Mouse (Mus musculus) limb, embryonic 14.5 days (tissue): ENCODE data around the gene Tnfrsf14. TPM values are rescaled to one million over a fixed set of nuclear protein-coding genes. Genes with fewer than 3 reads are reported as not detected.

Experiments used
- ATAC-seq: fragments of 200-750 bp; cut with Nextera tagmentation; 2 replicates; pipeline ENCODE4 v1.8.0; 2017; ENCODE audit warnings: low read depth, moderate number of reproducible peaks, moderate TSS enrichment; ENCODE audit not compliant: low FRiP score
- DNase-seq: peaks from one replicate; pipeline ENCODE4 v3.0.0-alpha.2; 2015; ENCODE audit warnings: low spot score
- H3K27ac ChIP-seq: fragments of 300-500 bp; sonication (generic); replicated peaks from 2 replicates; pipeline ENCODE4 v1.5.1; 2014; ENCODE audit warnings: low read depth, mild to moderate bottlenecking, low read length, moderate library complexity, mixed read lengths
- H3K27me3 ChIP-seq: fragments of 300-500 bp; sonication (generic); 2 replicates; pipeline ENCODE4 v1.6.1; 2014; ENCODE audit warnings: low read length, mixed read lengths; ENCODE audit not compliant: control insufficient read depth, insufficient read depth
- H3K36me3 ChIP-seq: fragments of 300-500 bp; sonication (generic); 2 replicates; pipeline ENCODE4 v1.6.1; 2014; ENCODE audit warnings: mild to moderate bottlenecking, low read length, moderate library complexity, mixed read lengths; ENCODE audit not compliant: control insufficient read depth, insufficient read depth
- H3K4me1 ChIP-seq: fragments of 300-500 bp; sonication (generic); 2 replicates; pipeline ENCODE4 v1.6.1; 2014; ENCODE audit warnings: antibody characterized with exemption, low read length, mixed read lengths; ENCODE audit not compliant: control insufficient read depth, insufficient read depth
- H3K4me2 ChIP-seq: fragments of 300-500 bp; sonication (generic); replicated peaks from 2 replicates; pipeline ENCODE4 v1.6.1; 2014; ENCODE audit warnings: low read depth, mild to moderate bottlenecking, low read length, moderate library complexity; ENCODE audit not compliant: severe bottlenecking
- H3K4me3 ChIP-seq: fragments of 300-500 bp; sonication (generic); replicated peaks from 2 replicates; pipeline ENCODE4 v1.5.1; 2014; ENCODE audit warnings: low read length
- H3K9ac ChIP-seq: fragments of 300-500 bp; sonication (generic); 2 replicates; pipeline ENCODE4 v1.6.1; 2014; ENCODE audit warnings: mild to moderate bottlenecking, low read depth, low read length, moderate library complexity; ENCODE audit not compliant: severe bottlenecking
- H3K9me3 ChIP-seq: fragments of 300-500 bp; sonication (generic); 2 replicates; pipeline ENCODE4 v1.6.1; 2016; ENCODE audit warnings: low read length; ENCODE audit not compliant: control insufficient read depth
- POLR2A ChIP-seq: fragments of 200-500 bp; IDR thresholded peaks from 2 replicates; pipeline ENCODE4 v1.8.0; 2012; ENCODE audit warnings: inconsistent platforms, mild to moderate bottlenecking, moderate library complexity, borderline replicate concordance; ENCODE audit not compliant: insufficient read depth, insufficient read length; ENCODE audit errors: extremely low read depth
- WGBS: fragments of 180-500 bp; shearing (Covaris S2); extraction: QIAGEN DNeasy Blood & Tissue Kit; methylation state at CpG from one replicate; pipeline ENCODE4 v1.1.7; 2014; 5-methylcytosine and 5-hydroxymethylcytosine counted together
- polyA plus RNA-seq, 2 experiments: library from polyadenylated mRNA; depleted of rRNA in 1 of 2; stranded (reverse) in 1 of 2; unstranded in 1 of 2; fragments of >200 nt; fragmentation: Nextera tagmentation in 1 of 2; extraction: Ambion mirVana in 1 of 2; gene quantifications; 2 replicates each; pipeline versions ENCODE4 v1.2.1 to v1.2.3; 2012 to 2014

The Tnfrsf14 gene
- polyA plus RNA-seq, 2 experiments, result 0.99 to 5.8 TPM

DNA sequence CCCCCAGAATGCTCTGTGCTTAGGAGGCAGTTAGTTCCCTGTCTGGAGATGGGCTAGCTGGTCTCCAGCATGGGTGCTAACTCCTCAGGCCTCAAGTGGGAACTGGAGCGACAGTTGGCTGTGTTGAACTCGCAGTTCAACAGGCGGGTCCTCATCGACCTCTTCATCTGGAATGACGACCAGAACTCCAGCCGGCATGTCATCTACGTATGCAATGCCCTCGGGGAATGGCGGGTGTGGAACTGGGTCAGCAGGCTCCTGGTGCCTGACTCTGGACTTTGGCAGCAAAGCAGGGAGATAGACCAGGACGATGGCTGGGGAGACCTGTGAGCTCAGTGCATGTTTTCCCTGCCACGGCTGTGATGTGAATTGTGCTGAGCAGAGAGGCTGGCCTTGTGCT, 42.9 kb downstream of the Tnfrsf14 start:
- H3K4me2 ChIP-seq, result no peak overlapping the region

DNA sequence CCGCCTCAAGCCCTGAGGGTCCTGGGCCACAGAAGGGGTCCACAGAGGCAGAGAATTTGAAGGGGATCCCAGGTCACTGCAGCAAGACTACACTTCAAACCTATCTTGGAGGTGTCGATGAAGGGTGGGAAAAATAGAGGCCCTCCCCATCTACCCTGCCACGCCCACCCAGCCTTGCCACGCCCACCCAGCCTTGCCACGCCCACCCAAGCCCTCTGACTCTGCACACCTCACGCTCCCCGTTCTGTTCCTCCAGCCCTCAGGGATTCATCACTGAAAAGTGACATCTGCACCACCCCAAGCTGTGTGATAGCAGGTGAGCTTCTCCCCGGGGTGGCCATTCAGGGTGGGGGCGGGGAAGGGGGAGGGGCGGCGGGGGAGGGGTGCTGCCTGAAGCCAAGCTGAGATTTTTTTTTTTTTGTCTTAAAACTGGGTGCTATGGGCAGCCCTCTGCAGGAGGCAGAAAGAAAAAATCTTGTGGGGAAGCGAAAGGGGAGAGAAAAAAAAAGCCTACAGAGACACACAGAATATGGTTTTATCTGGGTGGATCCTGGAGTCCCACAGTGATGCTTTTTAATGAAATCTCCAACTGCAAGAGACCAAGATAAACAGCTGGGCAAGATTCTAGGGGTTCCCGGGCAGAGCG, 46.2 kb downstream of the Tnfrsf14 start:
- WGBS, result 26% methylated on average over 13 of the region's 14 CpGs
- DNase-seq, result no peak

More for the DNA sequence above, 42.9 kb downstream of the Tnfrsf14 start:
- H3K27ac ChIP-seq, result no peak overlapping the region
- DNase-seq (no peak), ATAC-seq (no peak)
- no peaks in the 10 kb centered on the region for H3K9me3 ChIP-seq
- H3K4me3 ChIP-seq, result no peak overlapping the region
- no peaks in the 10 kb centered on the region for H3K36me3 ChIP-seq
- WGBS, result 69% methylated on average over 11 of the region's 11 CpGs
- H3K4me1 ChIP-seq, result no peaks in the 10 kb centered on the region
- H3K9ac ChIP-seq, result no peak overlapping the region
- no peaks in the 10 kb centered on the region for H3K27me3 ChIP-seq
- TF ChIP-seq POLR2A, result no peak

DNA sequence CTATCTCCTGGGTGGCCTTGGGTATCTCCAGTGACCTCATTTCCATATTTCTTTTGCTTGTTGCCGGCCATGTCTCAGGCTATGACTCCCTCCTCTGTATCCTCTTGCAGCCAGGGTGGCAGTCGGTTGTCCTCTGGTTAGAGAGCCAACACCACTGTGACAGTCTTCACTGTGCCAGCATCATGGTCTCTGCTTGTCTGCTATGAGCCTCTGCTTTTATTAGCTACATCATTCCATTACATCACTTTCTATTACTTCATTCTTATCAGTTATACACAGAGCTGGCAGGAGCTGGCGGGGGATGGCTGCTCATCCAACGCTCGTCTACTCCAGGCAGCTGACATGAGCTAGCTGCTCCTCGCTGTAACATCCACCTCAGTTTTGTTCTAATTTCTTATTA, 47.6 kb downstream of the Tnfrsf14 start:
- 82% methylated on average over 6 of the region's 6 CpGs for WGBS
- Histone ChIP-seq H3K9me3 (no peaks in the 10 kb centered on the region), H3K4me2 (no peak overlapping the region), H3K27ac (no peak overlapping the region), H3K4me1 (peaks cover 5% of the 10 kb centered on the region; the same call in 1 of the 2 replicates), H3K9ac (no peak overlapping the region), H3K27me3 (no peaks in the 10 kb centered on the region), H3K4me3 (no peak overlapping the region), H3K36me3 (no peaks in the 10 kb centered on the region)
- no peak for TF ChIP-seq POLR2A
- ATAC-seq, result no peak
- DNase-seq, result no peak

More for the DNA sequence above, 46.2 kb downstream of the Tnfrsf14 start:
- Histone ChIP-seq H3K36me3 (no peaks in the 10 kb centered on the region), H3K4me2 (no peak overlapping the region), H3K27me3 (no peaks in the 10 kb centered on the region), H3K27ac (no peak overlapping the region), H3K4me3 (no peak overlapping the region), H3K4me1 (peaks cover 5% of the 10 kb centered on the region; the same call in 1 of the 2 replicates), H3K9me3 (no peaks in the 10 kb centered on the region), H3K9ac (no peak overlapping the region)
- no peak for ATAC-seq
- no peak for TF ChIP-seq POLR2A

DNA sequence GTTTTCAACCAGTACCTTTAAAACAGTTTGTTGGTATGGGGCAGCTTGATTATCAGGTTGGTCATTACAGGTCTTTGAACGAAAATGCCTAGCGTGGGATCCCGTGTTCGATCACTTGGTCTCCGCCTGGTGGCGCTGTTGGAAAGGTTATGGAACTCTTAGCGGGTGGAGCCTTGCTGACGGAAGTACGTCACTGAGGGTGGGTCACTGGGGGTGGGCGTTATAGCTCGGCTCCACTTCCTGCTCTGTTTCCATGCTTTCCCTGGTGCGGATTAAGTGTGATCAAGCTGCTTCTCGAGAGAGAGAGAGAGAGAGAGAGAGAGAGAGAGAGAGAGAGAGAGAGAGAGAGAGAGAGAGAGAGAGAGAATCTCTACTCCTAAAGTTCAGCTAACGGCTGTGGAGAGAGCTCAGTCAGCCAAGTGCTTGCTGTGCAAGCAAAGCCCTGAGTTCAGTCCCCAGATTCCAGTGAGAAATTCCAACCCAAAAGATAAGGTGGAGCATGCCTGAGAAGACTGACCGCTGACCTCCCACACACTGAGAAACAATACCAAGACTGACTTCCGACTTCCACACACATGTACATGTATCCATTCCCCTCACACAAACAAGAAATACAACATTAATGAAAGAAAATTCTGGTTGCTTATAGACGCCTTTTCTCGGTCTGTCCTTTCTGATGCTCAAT, 50.4 kb downstream of the Tnfrsf14 start:
- TF ChIP-seq POLR2A, result no peak
- H3K4me3 ChIP-seq, result peak overlapping the region; percentile 34
- H3K4me2 ChIP-seq, result peak overlapping the region; percentile 52
- H3K9ac ChIP-seq, result peak overlapping the region; percentile 56
- DNase-seq, result peak; percentile 96
- no peaks in the 10 kb centered on the region for H3K27me3 ChIP-seq
- peaks cover 5% of the 10 kb centered on the region; the same call in 1 of the 2 replicates for H3K4me1 ChIP-seq
- peak overlapping the region; percentile 73 for H3K27ac ChIP-seq
- no peaks in the 10 kb centered on the region for H3K36me3 ChIP-seq
- H3K9me3 ChIP-seq, result no peaks in the 10 kb centered on the region
- 11% methylated on average over 18 of the region's 18 CpGs for WGBS
- ATAC-seq, result peak; percentile 98

DNA sequence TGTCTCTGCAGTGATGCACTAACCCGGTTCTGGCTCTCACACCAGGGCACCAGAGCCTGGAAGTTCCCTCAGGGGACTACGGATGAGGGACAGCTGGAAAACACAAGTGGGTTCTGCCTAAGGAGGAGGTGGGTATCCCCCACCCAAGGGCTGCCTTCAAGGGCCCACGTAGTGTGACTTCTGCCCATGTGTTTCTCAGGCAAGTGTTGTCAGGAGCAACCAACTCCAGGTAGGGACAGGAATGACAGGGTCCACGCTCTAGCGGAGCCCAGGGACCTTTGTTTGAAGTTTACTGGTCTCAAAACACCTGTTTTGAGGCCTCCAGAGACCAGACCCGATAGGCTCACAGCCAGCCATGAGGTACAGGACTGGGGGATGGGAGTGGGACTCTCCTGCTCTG, 55.2 kb downstream of the Tnfrsf14 start:
- Histone ChIP-seq H3K27me3 (no peaks in the 10 kb centered on the region), H3K27ac (no peak overlapping the region), H3K36me3 (no peaks in the 10 kb centered on the region), H3K4me3 (no peak overlapping the region), H3K9me3 (no peaks in the 10 kb centered on the region), H3K9ac (no peak overlapping the region), H3K4me2 (no peak overlapping the region), H3K4me1 (peaks cover 4% of the 10 kb centered on the region; the same call in 1 of the 2 replicates)
- WGBS, result 58% methylated on average over 6 of the region's 6 CpGs
- no peak for DNase-seq
- no peak for TF ChIP-seq POLR2A
- ATAC-seq, result no peak

Other genes with a start within 250 kb of the Tnfrsf14 start
- gene Ttc34, start 91.1 kb downstream of the Tnfrsf14 start, polyA plus RNA-seq (2012; rRNA removed), result 0.09 and 0.13 TPM in 2 replicates
- gene Ttc34, start 91.1 kb downstream of the Tnfrsf14 start, polyA plus RNA-seq (2014; fragmentation: Nextera tagmentation; extraction: Ambion mirVana), result 0.06 and 0.10 TPM in 2 replicates
- 0.11 and 0.15 TPM in 2 replicates for gene Mmel1, start 59.0 kb downstream of the Tnfrsf14 start, polyA plus RNA-seq (2012; rRNA removed)
- 0.10 TPM in 1 of 2 replicates, not detected in the other for gene Mmel1, start 59.0 kb downstream of the Tnfrsf14 start, polyA plus RNA-seq (2014; fragmentation: Nextera tagmentation; extraction: Ambion mirVana)
- 24.3 and 33.6 TPM in 2 replicates for gene Fam213b, start 29.4 kb downstream of the Tnfrsf14 start, polyA plus RNA-seq (2012; rRNA removed)
- 48.0 and 51.8 TPM in 2 replicates for gene Fam213b, start 29.4 kb downstream of the Tnfrsf14 start, polyA plus RNA-seq (2014; fragmentation: Nextera tagmentation; extraction: Ambion mirVana)
- 0.60 and 1.6 TPM in 2 replicates for gene Hes5, start 32.4 kb upstream of the Tnfrsf14 start, polyA plus RNA-seq (2012; rRNA removed)
- 0.30 and 0.77 TPM in 2 replicates for gene Hes5, start 32.4 kb upstream of the Tnfrsf14 start, polyA plus RNA-seq (2014; fragmentation: Nextera tagmentation; extraction: Ambion mirVana)
- gene Pank4, start 35.6 kb upstream of the Tnfrsf14 start, polyA plus RNA-seq (2012; rRNA removed), result 76.3 and 86.2 TPM in 2 replicates
- gene Pank4, start 35.6 kb upstream of the Tnfrsf14 start, polyA plus RNA-seq (2014; fragmentation: Nextera tagmentation; extraction: Ambion mirVana), result 36.9 and 43.9 TPM in 2 replicates
- 11.4 and 15.1 TPM in 2 replicates for gene Plch2, start 128.2 kb upstream of the Tnfrsf14 start, polyA plus RNA-seq (2012; rRNA removed)
- 9.9 and 10.6 TPM in 2 replicates for gene Plch2, start 128.2 kb upstream of the Tnfrsf14 start, polyA plus RNA-seq (2014; fragmentation: Nextera tagmentation; extraction: Ambion mirVana)
- gene Pex10, start 138.5 kb upstream of the Tnfrsf14 start, polyA plus RNA-seq (2012; rRNA removed), result 24.4 and 28.0 TPM in 2 replicates
- gene Pex10, start 138.5 kb upstream of the Tnfrsf14 start, polyA plus RNA-seq (2014; fragmentation: Nextera tagmentation; extraction: Ambion mirVana), result 6.7 and 9.0 TPM in 2 replicates
- 121 and 129 TPM in 2 replicates for gene Rer1, start 157.8 kb upstream of the Tnfrsf14 start, polyA plus RNA-seq (2012; rRNA removed)
- gene Rer1, start 157.8 kb upstream of the Tnfrsf14 start, polyA plus RNA-seq (2014; fragmentation: Nextera tagmentation; extraction: Ambion mirVana), result 173 and 175 TPM in 2 replicates
- gene Morn1, start 158.0 kb upstream of the Tnfrsf14 start, polyA plus RNA-seq (2012; rRNA removed), result 6.5 and 7.9 TPM in 2 replicates
- 4.5 and 4.7 TPM in 2 replicates for gene Morn1, start 158.0 kb upstream of the Tnfrsf14 start, polyA plus RNA-seq (2014; fragmentation: Nextera tagmentation; extraction: Ambion mirVana)